Mouse (Mus musculus) kidney, adult 2 months (tissue): ENCODE measurements around the gene Tnfrsf25. TPM values are rescaled to one million over a fixed set of nuclear protein-coding genes. Genes with fewer than 3 reads are reported as not detected.

Experiments used
- DNase-seq: peaks from one replicate; pipeline ENCODE4 v3.0.0; 2021
- H3K27ac ChIP-seq: fragments of 200-500 bp; 2 replicates; pipeline ENCODE4 v1.5.1; 2012; ENCODE audit warnings: low read depth, low read length, control low read depth, inconsistent platforms; ENCODE audit not compliant: insufficient read depth
- H3K27me3 ChIP-seq: fragments of 200-500 bp; replicated peaks from 2 replicates; pipeline ENCODE4 v1.6.1; 2012; ENCODE audit warnings: mild to moderate bottlenecking, moderate library complexity, low read length, inconsistent platforms; ENCODE audit not compliant: control insufficient read depth, insufficient read depth
- H3K36me3 ChIP-seq: fragments of 200-500 bp; 2 replicates; pipeline ENCODE4 v1.6.1; 2012; ENCODE audit warnings: mild to moderate bottlenecking, moderate library complexity, low read length, inconsistent platforms; ENCODE audit not compliant: control insufficient read depth, insufficient read depth
- H3K4me1 ChIP-seq: fragments of 200-500 bp; 2 replicates; pipeline ENCODE4 v1.6.1; 2011; ENCODE audit warnings: low read length; ENCODE audit not compliant: control insufficient read depth, insufficient read depth
- H3K4me3 ChIP-seq: fragments of 200-500 bp; 2 replicates; pipeline ENCODE4 v1.5.1; 2011; ENCODE audit warnings: mild to moderate bottlenecking, low read depth, low read length, control low read depth; ENCODE audit not compliant: insufficient read depth
- CTCF ChIP-seq: fragments of 200-500 bp; conservative IDR thresholded peaks from 2 replicates; pipeline ENCODE4 v1.5.1; 2011; ENCODE audit warnings: low read depth, mild to moderate bottlenecking, control low read depth, low read length, moderate library complexity, mixed read lengths; ENCODE audit not compliant: insufficient read depth, insufficient read length
- POLR2A ChIP-seq: fragments of 200-500 bp; IDR thresholded peaks from one replicate; pipeline ENCODE4 v1.6.1; 2011; ENCODE audit warnings: low read depth, low read length, control low read depth
- WGBS: fragments of 180-500 bp; shearing (Covaris S2); methylation state at CpG from one replicate; pipeline ENCODE4 v1.1.7; 2018; 5-methylcytosine and 5-hydroxymethylcytosine counted together
- polyA plus RNA-seq: library from polyadenylated mRNA; depleted of rRNA; stranded (reverse); fragments of >200 nt; gene quantifications from 2 replicates; pipeline ENCODE4 v1.2.3, GENCODE M21; 2012

Tnfrsf25 gene
- polyA plus RNA-seq, 1 experiment: 4.4 TPM

- WGBS: 45% methylated on average over 10 of the region's 10 CpGs
- Histone ChIP-seq H3K4me1 (peaks cover 3% of the 10 kb centered on the region; the same call in 1 of the 2 replicates), H3K27me3 (no peaks in the 10 kb centered on the region), H3K27ac (no peak overlapping the region), H3K36me3 (no peaks in the 10 kb centered on the region), H3K4me3 (no peak overlapping the region)
- DNase-seq: no peak
- no peak for TF ChIP-seq CTCF
- TF ChIP-seq POLR2A: no peak
Observed at GRCm38 (mm10) chr4:152145473-152145872, 29.7 kb downstream of the Tnfrsf25 start.

GRCm38 (mm10) chr4:152146033-152146827 is 30.5 kb downstream of the Tnfrsf25 start:
- H3K27me3 ChIP-seq: no peaks in the 10 kb centered on the region
- no peak overlapping the region for H3K4me3 ChIP-seq
- WGBS: 30% methylated on average over 11 of the region's 11 CpGs
- no peaks in the 10 kb centered on the region for H3K36me3 ChIP-seq
- peaks cover 3% of the 10 kb centered on the region; the same call in 1 of the 2 replicates for H3K4me1 ChIP-seq
- no peak for DNase-seq
- H3K27ac ChIP-seq: no peak overlapping the region
- TF ChIP-seq POLR2A: no peak
- TF ChIP-seq CTCF: no peak

- DNase-seq: no peak
Observed at GRCm38 (mm10) chr4:152150546-152150945, 34.8 kb downstream of the Tnfrsf25 start.

GRCm38 (mm10) chr4:152151451-152151965 is 35.8 kb downstream of the Tnfrsf25 start:
- Histone ChIP-seq H3K27me3 (no peaks in the 10 kb centered on the region), H3K36me3 (no peaks in the 10 kb centered on the region), H3K4me1 (peaks cover 5% of the 10 kb centered on the region), H3K4me3 (peak overlapping the region; percentile 45), H3K27ac (no peak overlapping the region)
- TF ChIP-seq POLR2A (no peak), CTCF (no peak)
- DNase-seq: no peak
- 60% methylated on average over 7 of the region's 7 CpGs for WGBS

More at GRCm38 (mm10) chr4:152150546-152150945, 34.8 kb downstream of the Tnfrsf25 start:
- no peaks in the 10 kb centered on the region for H3K36me3 ChIP-seq
- no peak overlapping the region for H3K4me3 ChIP-seq
- peaks cover 7% of the 10 kb centered on the region for H3K4me1 ChIP-seq
- H3K27ac ChIP-seq: no peak overlapping the region
- 80% methylated on average over 4 of the region's 4 CpGs for WGBS
- TF ChIP-seq POLR2A (no peak), CTCF (no peak)
- no peaks in the 10 kb centered on the region for H3K27me3 ChIP-seq

GRCm38 (mm10) chr4:152151966-152152544 is 36.3 kb downstream of the Tnfrsf25 start, which contains the start of gene Espn:
TSS of gene Espn (minus strand) at chr4:152152371.
- DNase-seq: peak; percentile 54
- Histone ChIP-seq H3K27ac (no peak within 1 kb of the TSS), H3K4me3 (peak within 1 kb of the TSS; percentile 45), H3K27me3 (no peaks in the 10 kb centered on the region), H3K4me1 (peaks cover 5% of the 10 kb centered on the region), H3K36me3 (no peaks in the 10 kb centered on the region)
- no peak for TF ChIP-seq CTCF
- no peak for TF ChIP-seq POLR2A
- 3% methylated on average over 57 of the region's 57 CpGs for WGBS

- TF ChIP-seq CTCF (peak; percentile 88), POLR2A (no peak)
- peak; percentile 84 for DNase-seq
- Histone ChIP-seq H3K4me3 (peak overlapping the region; percentile 39; the same call in 1 of the 2 replicates), H3K4me1 (peaks cover 5% of the 10 kb centered on the region), H3K27ac (no peak overlapping the region), H3K36me3 (no peaks in the 10 kb centered on the region), H3K27me3 (no peaks in the 10 kb centered on the region)
- 2% methylated on average over 23 of the region's 23 CpGs for WGBS
Observed at GRCm38 (mm10) chr4:152153771-152154177, 38.0 kb downstream of the Tnfrsf25 start.

GRCm38 (mm10) chr4:152155019-152155418 is 39.3 kb downstream of the Tnfrsf25 start:
- H3K4me1 ChIP-seq: peaks cover 11% of the 10 kb centered on the region
- 58% methylated on average over 4 of the region's 4 CpGs for whole genome bisulfite sequencing
- no peak for TF ChIP-seq POLR2A
- no peak for TF ChIP-seq CTCF

More at GRCm38 (mm10) chr4:152155019-152155418, 39.3 kb downstream of the Tnfrsf25 start:
- Histone ChIP-seq H3K4me3 (no peak overlapping the region), H3K36me3 (no peaks in the 10 kb centered on the region), H3K27ac (no peak overlapping the region), H3K27me3 (no peaks in the 10 kb centered on the region)
- no peak for DNase-seq
